Mouse (Mus musculus): ENCODE results near the gene Mroh8.
"Not testable (repeated sequence)": the region's sequence is repeated elsewhere in the genome, so short reads cannot be mapped to it uniquely, and the experiment has no call there.

Mroh8 gene

DNA sequence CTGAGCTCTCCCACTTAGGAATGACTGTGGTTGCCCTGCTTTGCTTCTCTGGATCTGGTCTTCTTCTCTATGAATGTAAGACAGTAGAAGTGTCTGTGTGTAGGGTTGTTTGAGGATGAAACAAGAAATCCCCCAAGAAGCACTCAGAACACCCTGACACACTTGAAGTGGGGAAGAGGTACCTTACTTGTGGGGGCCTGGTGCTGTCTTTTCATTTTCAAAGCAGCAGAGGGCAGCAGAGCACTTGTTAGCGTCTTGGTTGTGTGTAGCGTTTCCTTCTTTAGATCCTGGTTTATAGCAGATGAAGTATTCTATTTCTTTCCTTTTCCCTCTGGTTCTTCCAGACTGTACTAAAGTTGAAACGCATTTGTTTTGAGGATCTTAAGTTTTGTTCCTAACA lies 8.2 kb upstream of the Mroh8 start:
- DNase-seq, result peak; percentile 63

DNA sequence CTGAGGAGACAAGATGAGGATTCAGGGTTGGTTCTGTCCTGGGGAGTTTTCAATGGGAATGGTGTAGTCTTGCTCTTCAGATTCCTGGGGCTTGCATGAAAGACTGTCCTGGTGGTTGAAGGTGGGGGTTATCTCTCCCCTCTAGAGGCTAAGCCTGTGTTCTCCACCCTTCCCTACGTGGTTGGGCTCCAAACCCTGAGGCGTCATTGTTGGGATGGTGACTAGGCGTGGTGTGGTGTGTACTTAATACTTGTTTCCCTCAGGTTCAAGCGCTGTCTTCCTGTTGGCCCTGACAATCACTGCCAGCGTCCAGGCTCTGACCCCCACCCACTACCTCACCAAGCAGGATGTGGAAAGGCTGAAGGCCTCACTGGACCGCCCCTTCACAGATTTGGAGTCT lies 4.0 kb upstream of the Mroh8 start:
- DNase-seq, result no peak

DNA sequence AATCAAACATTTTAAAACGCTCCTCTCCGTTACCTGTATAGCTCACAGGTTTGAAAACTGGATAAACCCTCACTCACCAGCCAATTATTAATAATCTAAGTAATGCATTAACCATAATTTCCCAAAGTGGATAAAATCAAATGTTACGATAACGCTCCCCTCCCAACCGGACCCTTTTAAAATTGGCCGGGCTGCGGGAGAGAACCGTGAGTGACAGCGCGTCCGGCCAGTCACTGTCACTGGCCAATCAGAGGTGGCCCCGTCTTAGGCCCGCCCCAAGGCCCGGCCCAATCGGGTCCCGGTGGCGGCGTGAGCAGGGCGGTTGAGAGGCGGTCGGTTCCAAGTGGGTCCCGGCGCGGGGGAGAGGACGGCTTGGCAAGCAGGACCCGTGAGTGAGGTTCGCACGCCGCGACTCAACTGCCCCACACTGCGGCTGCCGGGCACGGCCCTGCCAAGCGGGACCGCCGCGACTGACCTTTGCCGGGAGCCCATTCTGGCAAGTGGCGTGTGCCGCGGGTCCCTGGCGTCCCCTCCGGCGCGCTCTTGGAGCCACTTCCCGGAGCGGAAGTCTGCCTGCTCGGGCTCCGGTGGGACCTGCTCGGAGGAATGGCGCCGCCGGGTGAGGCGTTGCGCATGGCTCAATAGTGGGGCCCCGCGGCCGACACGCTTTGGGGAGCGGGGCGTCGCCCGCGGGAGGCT lies 483 bp downstream of the Mroh8 start, which contains the start of gene Rpn2:
TSS of gene Rpn2 (plus strand) at position 301 of the 699 bp plus-strand sequence.
- peak; percentile 98 for DNase-seq

DNA sequence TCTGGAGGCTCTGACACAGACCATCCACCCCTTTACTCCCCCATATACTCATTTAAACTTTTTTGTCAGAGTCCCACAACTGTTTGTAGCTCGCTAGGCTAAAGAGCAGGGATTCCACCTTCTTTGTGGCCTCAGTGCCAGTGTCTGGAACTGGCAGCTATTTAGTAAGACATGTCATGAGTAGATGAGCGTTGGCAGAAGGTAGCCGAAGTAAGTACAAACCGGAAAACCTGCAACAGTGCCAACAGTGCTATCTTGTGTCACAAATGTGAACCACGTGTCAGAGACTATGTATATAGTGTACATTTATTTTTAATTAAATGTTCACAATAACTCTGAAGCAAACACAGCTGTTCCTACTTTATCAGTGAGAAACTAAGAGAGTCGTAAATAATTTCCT lies 15.5 kb downstream of the Mroh8 start:
- DNase-seq, result no peak

DNA sequence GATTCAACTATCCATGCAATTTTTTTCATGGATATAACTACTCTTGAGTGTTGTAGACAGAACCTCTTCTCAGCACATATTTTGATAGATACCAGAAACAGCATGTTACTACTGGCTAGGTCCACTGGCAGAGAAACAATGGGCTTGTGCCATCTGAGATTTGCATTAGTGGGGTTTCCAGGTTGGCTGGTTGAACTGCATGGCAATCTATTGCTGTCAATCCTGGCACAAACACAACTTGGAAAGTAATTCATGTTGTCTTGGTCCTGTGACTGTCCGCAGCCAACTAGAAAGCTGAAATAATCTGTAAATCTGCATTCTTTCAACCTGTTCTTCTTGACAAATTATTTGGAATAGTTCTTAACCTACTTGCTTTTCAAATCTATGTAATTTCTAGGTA lies 16.2 kb downstream of the Mroh8 start:
- DNase-seq, result no peak

DNA sequence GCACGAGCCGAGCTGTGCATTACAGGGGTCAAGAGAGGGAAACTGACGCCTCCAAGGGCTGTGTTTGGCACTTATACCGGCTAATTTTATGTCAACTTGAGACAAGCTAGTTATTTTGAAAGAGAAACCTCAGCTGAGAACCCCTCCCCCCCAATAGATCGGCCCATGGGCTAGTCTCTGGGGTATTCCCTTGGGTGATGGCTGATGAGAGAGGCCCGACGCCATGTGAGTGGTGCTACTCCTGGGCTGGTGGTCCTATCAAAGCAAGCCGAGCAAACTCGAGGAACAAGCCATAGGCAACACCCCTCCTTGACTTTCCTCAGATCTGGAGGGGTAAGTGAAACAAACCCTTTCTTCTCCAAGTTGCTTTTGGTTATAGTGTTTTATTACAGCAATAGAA lies 16.8 kb downstream of the Mroh8 start:
- no peak for DNase-seq

DNA sequence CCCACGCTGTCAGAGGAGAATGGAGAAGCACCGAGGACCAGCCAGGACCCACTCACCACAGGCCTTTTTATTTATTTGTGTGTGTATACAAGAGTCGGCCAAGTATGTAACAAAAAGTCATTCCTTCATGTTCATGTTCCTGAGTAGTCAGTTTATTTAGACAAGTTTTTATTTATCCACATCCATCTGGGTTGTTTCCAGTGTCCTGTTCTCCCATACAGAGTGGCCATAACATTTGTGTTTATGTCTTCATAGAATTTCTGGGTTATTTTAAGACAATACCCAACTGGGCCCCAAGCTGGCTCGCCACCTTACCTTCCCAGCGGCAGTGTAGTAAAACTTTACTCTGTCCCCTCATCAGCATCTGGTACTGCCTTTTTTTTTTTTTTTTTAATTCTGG lies 17.4 kb downstream of the Mroh8 start:
- DNase-seq, result no peak

DNA sequence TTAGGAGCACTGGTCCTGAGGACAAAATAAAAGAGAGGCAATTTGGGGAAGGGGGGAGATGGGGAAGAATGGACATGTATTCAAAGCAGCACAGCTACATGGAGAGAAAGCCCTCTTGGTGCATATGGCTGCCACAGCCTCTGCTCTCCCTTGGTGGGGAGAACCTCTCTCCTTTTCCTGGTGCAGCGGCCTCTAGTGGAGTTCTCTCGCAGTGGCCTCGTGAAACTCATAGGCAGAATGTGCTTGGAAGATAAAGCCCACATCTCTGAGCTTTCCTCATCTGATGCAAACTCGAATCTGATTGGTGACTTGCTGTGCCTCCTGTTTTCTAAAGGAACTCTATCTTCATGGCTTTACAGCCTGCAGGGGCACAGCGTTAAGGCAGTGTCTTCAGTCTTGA lies 19.6 kb downstream of the Mroh8 start:
- DNase-seq, result peak; percentile 75

DNA sequence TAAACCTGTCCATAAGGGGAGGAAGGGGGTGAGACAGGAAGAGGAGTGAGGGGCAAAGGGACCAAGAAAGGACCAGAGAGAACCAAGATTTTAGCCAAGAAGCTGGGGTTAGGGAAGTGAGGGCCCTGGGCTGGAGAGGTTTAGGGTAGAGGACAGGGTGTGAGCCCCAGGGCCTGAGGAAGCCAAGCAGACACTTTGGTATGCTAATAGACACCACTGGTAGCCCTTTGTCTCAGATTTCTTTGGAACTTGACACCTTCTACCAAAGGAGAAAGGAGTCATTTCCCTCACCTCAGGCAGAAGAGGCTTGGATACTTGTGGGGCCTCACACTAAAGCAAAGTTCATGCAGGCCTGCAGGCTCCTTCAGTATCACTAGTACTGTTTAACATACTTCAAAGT lies 31.2 kb downstream of the Mroh8 start:
- DNase-seq, result peak; percentile 9

DNA sequence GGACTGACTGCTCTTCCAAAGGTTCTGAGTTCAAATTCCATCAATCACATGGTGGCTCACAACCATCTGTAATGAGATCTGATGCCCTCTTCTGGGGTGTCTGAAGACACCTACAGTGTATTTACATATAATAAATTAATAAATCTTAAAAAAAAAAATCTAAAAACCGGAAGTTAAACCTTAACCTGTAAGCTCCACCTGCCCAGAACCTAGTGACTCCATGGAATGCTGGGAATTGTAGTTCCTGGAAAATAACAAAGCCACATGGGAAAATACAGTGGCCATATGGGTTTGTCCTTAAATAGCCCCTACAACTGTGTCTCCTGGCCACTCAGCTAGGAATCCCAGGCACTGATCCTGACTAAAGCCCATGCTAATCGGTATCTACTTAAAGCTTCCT lies 33.7 kb downstream of the Mroh8 start:
- DNase-seq, result no peak

DNA sequence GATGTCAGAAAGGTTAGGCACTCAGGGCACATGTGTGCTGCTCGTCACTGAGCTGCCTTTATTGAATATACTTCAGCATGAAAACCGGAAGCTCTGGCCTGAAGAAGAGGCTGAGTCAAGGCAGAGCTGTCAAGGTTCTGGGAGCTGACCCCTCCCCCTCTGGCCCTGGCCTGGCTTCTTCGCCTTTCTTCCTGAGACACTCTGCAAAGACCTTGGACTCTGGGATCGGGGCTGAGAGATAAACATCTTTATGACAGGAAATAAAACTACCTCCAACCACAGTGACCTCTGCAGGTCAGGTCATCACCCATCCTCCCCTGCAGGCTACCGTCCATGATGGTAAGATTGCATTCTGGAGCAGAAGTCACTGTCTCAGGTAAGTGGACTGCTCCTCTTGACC lies 34.3 kb downstream of the Mroh8 start:
- DNase-seq, result no peak

DNA sequence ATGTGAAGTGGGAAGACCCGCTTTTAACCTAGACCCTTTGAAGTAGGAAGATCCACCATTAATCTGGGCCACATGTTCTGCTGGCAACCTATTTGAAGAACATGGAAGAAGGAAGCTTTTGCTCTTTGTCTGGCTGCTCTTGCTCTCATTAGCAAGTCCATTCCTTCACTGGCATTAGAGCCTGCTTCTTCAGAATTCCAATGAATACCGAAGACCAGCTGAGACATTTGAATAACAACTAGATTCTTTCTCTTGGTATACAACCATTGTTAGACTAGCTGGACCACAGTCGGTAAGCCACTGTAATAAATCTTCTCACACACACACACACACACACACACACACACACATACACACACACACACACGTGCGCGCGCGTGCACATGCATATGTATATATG lies 43.4 kb downstream of the Mroh8 start:
- DNase-seq, result no peak

DNA sequence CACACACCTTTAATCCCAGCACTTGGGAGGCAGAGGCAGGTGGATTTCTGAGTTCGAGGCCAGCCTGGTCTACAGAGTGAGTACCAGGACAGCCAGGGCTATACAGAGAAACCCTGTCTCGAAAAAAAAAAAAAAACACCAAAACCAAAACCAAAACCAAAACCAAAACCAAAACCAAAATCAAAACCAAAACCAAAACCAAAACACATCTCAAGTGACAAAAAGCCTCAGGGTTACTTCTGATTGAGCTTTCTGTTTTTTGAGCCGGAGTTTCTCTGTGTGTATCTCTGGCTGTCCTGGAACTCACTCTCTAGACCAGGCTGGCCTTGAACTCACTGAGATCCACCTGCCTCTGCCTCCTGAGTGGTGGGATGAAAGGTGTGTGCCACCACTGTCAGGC lies 57.4 kb downstream of the Mroh8 start:
- DNase-seq, result not testable (repeated sequence)

DNA sequence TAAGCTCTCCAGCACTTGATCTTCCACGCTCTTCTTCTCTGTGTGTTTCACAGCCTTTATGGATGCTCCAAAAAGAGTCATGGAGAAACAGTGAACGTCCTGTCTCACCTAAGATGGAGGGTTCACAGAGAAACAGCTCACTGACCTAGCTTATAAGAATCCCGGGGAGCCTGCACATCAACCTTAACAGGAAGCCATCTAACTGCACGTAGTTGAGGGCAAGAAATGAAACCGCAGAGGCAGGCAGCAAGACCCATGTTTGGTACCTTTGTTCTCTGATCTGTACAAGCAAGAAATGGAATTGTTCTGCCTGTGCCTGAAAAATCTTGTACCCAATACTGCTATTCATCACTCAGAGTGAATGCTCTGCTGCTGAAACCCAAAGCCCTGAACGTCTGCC lies 59.2 kb downstream of the Mroh8 start:
- no peak for DNase-seq

DNA sequence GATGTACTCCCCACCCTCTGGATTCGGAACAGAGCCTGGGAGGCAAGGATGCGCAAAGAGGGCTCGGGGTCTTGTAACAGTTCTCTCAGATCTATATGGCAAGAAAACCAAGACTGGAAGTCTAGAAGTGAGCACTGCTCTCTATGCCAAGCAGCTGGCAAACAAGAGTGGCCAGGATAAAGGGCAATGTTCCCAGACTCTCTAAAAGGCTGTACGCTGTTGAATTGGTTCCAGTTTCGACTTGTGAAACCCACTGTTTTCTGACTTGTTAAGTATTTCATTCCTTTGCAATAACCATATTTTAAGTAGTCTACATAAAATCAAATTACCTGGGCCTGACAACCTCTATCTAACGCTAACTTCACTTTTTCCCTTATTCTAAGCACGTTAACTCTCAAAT lies 67.6 kb downstream of the Mroh8 start:
- no peak for DNase-seq

DNA sequence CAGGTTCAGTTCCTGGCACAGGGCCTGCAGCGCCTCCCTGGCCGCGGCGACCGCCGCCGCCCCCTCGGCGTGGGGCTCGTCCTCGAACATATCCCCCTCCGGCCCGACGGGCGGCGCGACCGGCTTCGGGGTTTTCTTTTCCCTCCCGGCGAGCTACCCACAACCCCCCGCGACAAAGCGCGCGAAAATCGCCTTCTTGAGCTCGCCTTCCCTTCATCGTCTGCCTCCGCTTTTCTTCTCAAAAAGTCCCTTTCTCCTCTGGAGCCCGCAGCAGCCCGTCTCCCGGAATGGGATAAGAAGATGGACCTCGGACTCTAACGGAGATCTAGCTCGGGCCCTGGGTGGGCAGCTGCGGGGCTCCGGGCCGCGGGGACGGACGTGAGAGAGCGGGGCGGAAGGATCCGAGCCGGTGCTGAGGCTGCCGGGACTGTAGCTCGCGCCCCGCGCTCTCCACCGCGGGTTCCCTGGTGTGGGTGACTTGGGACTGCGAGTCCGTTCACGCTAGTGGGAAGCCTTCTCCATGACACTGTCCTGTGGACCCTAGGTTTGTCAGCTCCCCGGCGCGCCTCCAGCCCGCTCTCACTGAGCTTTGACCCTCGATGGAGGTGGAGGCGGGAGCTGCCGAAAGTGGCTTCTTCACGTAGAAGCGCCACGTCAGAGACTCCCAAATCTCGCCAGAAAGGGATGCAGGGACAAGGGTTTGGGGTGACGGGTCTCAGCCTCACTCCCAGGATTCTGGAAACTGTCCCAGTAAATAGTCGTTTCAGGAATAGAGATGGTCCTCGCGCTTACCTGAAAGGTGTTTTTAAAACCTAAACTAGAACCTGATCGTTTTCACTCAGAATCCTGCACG lies 74.8 kb downstream of the Mroh8 start, which contains the start of gene Rbl1:
TSS of gene Rbl1 (minus strand) at position 169 of the 853 bp plus-strand sequence.
- DNase-seq, result peak; percentile 98

DNA sequence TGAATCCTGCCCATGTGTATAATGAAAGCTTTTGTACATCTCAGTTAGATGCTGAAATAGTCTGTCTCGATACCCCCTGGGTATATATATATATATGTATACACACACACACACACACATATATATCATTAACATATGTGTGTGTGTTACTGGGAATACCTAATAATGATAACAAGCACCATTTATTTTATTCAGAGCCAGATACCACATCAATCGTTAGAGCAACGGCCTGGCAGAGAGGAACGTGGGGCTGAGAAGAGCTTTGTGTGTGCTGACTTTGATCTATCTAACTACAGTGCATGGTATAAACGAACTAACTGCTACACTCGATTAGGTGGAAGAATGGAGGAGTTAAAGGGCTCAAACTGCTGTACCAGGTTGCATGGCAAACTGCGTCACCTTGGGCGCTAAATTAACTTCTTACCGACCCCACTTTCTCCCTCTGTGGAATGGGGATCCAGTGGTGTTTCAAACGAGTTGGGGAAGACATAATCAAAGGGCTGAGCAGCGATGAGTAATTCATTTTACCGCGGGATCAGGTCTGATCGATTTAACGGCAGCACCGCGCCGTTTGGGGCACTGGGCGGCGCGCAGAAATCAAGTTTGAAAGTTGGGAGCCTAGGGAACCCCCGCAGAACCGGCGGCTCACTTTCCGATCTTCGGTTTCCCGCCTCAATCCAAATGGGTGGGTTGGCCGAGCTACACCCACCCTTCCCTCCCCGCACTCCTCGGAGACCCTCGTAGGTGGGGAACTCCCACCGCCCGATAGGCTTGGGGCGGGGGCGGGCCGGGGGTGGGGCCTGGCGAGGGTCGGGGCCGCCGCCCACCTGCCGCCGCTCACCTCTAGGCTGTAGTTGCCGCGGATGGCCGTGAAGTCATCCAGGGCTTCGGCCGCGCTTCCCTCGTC lies 75.6 kb downstream of the Mroh8 start:
- DNase-seq, result peak; percentile 88

DNA sequence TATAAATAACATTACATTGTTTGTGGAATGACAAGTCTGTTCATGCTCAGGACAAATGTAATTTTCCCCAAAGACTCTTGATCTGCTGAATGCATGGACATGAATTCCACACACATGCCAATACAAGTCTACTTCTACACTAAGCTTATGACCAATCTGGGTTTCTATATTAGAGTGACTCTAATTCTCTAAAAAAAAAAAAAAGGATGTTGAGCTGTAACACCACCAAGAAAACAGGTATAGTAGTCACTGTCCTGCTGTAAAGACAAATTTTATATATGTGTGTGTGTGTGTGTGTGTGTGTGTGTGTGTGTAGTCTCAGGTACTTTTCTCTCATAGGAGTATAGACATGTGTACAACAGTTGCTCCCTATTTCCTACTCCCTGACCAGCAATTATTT lies 76.3 kb downstream of the Mroh8 start:
- no peak for DNase-seq

DNA sequence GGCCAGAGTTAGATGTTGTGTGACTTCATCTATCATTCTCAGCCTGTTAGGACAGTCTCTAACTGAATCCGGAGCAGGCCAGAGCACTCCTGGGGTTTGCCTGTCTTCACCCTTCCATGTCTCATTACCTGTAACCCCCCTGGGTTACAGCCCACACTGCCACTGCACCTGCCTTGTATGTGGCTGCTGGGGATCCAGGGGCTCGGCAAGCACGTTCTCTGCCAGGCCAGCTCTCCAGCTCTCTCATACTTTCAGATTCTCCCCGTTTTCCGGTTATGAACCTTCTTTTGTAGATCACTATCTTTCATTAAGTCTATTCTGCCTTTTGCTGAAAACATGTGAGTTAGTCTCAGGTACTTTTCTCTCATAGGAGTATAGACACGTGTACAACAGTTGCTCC lies 77.0 kb downstream of the Mroh8 start:
- no peak for DNase-seq

DNA sequence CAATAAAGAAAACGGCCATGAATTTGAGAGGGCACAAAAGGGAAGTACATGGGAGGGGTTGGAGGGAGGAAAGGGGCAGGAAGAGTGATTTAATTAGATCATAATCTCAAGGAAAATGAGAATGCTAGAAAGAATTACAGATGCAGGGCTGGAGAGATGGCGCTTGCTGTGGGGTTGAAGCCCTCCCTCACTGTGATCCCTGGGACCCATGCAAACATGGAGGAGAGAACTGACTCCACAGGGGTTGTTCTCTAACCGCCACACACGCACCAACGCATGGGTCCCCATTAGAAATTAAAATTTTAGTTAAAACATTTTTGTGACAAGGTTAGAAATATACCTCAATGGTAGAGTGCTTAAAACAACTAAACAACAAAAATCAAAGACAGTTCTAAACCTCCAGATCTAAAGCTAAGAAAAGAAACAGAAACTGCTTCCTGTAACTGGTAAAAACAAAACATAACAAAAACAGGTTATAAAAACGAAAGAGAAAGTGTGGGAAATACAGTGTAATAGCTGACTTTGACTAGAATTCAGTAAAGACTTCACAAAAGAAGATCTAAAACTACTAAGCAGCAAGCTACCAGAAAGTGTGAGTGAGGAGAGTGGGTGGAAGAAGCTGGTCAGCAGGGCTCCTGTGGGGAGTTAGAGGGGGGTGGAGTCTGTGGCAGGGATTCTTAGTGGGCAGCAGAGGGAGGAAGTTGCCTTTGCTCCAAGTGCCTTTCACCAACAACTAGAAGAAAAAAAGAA lies 78.1 kb downstream of the Mroh8 start:
- no peak for DNase-seq

DNA sequence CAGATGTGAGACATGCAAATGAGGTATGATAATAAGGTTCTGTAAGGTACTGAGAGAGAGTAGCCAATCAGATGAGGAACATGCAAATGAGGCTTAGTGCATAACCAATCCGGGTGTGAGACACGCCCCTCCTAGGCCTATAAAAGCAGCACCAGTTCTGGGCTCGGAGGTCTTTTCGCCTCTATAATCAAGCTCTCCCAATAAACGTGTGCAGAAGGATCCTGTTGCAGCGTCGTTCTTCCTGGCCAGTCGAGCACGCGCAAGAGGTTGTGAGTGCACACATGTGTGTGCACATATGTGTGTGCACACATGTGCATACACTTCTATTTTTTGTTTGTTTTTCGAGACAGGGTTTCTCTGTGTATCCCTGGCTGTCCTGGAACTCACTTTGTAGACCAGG lies 80.9 kb downstream of the Mroh8 start:
- not testable (repeated sequence) for DNase-seq

DNA sequence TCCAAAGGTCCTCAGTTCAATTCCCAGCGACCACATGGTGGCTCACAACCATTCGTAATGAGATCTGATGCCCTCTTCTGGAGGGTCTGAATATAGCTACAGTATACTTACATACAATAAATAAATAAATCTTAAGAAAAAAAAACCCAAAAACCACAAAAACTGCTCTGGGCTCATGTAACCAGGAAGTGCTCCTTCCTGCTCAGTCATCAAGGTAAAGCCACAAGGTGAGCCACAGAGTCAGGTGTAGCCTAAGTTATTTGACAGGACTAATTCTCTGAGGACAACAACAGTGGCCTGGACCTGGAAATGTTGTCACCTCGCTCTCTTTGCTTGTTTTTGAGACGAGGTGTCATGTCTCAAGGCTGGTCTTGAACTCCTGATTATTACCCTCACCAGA lies 88.7 kb downstream of the Mroh8 start:
- no peak for DNase-seq

DNA sequence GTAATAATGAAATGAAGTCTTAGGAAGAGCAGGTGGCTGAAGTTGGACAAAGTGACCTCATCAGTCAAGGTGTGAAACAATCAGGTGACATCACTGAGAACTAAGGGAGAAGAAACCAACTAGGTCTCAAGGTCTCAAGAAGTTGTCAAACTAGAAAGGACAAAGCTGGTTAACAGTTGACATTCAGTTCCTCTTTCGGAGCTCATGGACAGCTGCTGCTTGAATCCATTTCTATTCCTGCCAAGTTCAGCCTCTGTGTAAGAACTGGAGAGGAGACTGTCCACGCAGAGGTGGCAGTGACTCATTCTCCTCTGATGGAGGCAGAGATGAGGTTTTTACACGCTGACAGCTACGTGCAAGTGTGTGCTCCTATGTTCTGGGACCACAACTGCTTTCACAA lies 92.1 kb downstream of the Mroh8 start:
- DNase-seq, result no peak
